Mouse (Mus musculus): Measurements from ENCODE around the gene Crlf3. TPM values are rescaled to one million over a fixed set of nuclear protein-coding genes. Genes with fewer than 3 reads are reported as not detected.

Gene Crlf3
- polyA plus RNA-seq, 1 experiment = 20.7 TPM

- Histone ChIP-seq H3K27ac (ENCODE audit: insufficient read depth, low read length) (no peak overlapping the region), H3K4me3 (ENCODE audit: insufficient read depth, low read length) (no peak overlapping the region), H3K4me1 (ENCODE audit: control insufficient read depth, insufficient read depth, low read length) (peaks cover 8% of the 10 kb centered on the region; the same call in 1 of the 2 replicates)
- TF ChIP-seq CTCF (IDR thresholded peaks at IDR 0.05; ENCODE audit: borderline replicate concordance, insufficient read depth, low read length) (peak; percentile 76), POLR2A (IDR thresholded peaks at IDR 0.05; ENCODE audit: low read depth, low read length) (no peak)
Measured at GRCm38 (mm10) chr11:80086844-80087243, 6.1 kb upstream of the Crlf3 start.

- H3K4me3 ChIP-seq (ENCODE audit: insufficient read depth, low read length) = no peak overlapping the region
- peaks cover 10% of the 10 kb centered on the region; the same call in 1 of the 2 replicates for H3K4me1 ChIP-seq (ENCODE audit: control insufficient read depth, insufficient read depth, low read length)
- no peak for TF ChIP-seq CTCF (IDR thresholded peaks at IDR 0.05; ENCODE audit: borderline replicate concordance, insufficient read depth, low read length)
- TF ChIP-seq POLR2A (IDR thresholded peaks at IDR 0.05; ENCODE audit: low read depth, low read length) = no peak
- H3K27ac ChIP-seq (ENCODE audit: insufficient read depth, low read length) = no peak overlapping the region
Measured at GRCm38 (mm10) chr11:80085356-80086055, 4.7 kb upstream of the Crlf3 start.

- H3K4me1 ChIP-seq (ENCODE audit: control insufficient read depth, insufficient read depth, low read length) = peaks cover 17% of the 10 kb centered on the region
- no peak for TF ChIP-seq POLR2A (IDR thresholded peaks at IDR 0.05; ENCODE audit: low read depth, low read length)
- TF ChIP-seq CTCF (IDR thresholded peaks at IDR 0.05; ENCODE audit: borderline replicate concordance, insufficient read depth, low read length) = no peak
- no peak overlapping the region for H3K27ac ChIP-seq (ENCODE audit: insufficient read depth, low read length)
- no peak overlapping the region for H3K4me3 ChIP-seq (ENCODE audit: insufficient read depth, low read length)
Measured at GRCm38 (mm10) chr11:80081786-80082319, 1.1 kb upstream of the Crlf3 start.

- Histone ChIP-seq H3K4me1 (ENCODE audit: control insufficient read depth, insufficient read depth, low read length) (peaks cover 12% of the 10 kb centered on the region), H3K4me3 (ENCODE audit: insufficient read depth, low read length) (peak overlapping the region; percentile 98), H3K27ac (ENCODE audit: insufficient read depth, low read length) (peak overlapping the region; percentile 19; the same call in 1 of the 2 replicates)
- TF ChIP-seq CTCF (IDR thresholded peaks at IDR 0.05; ENCODE audit: borderline replicate concordance, insufficient read depth, low read length) = no peak
- no peak for TF ChIP-seq POLR2A (IDR thresholded peaks at IDR 0.05; ENCODE audit: low read depth, low read length)
Measured at GRCm38 (mm10) chr11:80080381-80080825, 388 bp downstream of the Crlf3 start.

GRCm38 (mm10) chr11:80079751-80080150 is 1.0 kb downstream of the Crlf3 start:
- no peak overlapping the region for H3K27ac ChIP-seq (ENCODE audit: insufficient read depth, low read length)
- H3K4me1 ChIP-seq (ENCODE audit: control insufficient read depth, insufficient read depth, low read length) = peaks cover 9% of the 10 kb centered on the region; the same call in 1 of the 2 replicates
- peak overlapping the region; percentile 98 for H3K4me3 ChIP-seq (ENCODE audit: insufficient read depth, low read length)
- TF ChIP-seq POLR2A (IDR thresholded peaks at IDR 0.05; ENCODE audit: low read depth, low read length) = no peak
- TF ChIP-seq CTCF (IDR thresholded peaks at IDR 0.05; ENCODE audit: borderline replicate concordance, insufficient read depth, low read length) = no peak

- H3K4me1 ChIP-seq (ENCODE audit: control insufficient read depth, insufficient read depth, low read length) = peaks cover 9% of the 10 kb centered on the region; the same call in 1 of the 2 replicates
- no peak overlapping the region for H3K4me3 ChIP-seq (ENCODE audit: insufficient read depth, low read length)
- H3K27ac ChIP-seq (ENCODE audit: insufficient read depth, low read length) = peak overlapping the region; percentile 70
- TF ChIP-seq POLR2A (IDR thresholded peaks at IDR 0.05; ENCODE audit: low read depth, low read length) = no peak
- TF ChIP-seq CTCF (IDR thresholded peaks at IDR 0.05; ENCODE audit: borderline replicate concordance, insufficient read depth, low read length) = no peak
Measured at GRCm38 (mm10) chr11:80078831-80079230, 2.0 kb downstream of the Crlf3 start.

GRCm38 (mm10) chr11:80077784-80078545 is 2.8 kb downstream of the Crlf3 start:
- Histone ChIP-seq H3K27ac (ENCODE audit: insufficient read depth, low read length) (peak overlapping the region; percentile 70; the same call in 1 of the 2 replicates), H3K4me1 (ENCODE audit: control insufficient read depth, insufficient read depth, low read length) (peaks cover 9% of the 10 kb centered on the region; the same call in 1 of the 2 replicates), H3K4me3 (ENCODE audit: insufficient read depth, low read length) (no peak overlapping the region)
- no peak for TF ChIP-seq CTCF (IDR thresholded peaks at IDR 0.05; ENCODE audit: borderline replicate concordance, insufficient read depth, low read length)
- no peak for TF ChIP-seq POLR2A (IDR thresholded peaks at IDR 0.05; ENCODE audit: low read depth, low read length)

GRCm38 (mm10) chr11:80075608-80076277 is 5.0 kb downstream of the Crlf3 start:
- Histone ChIP-seq H3K4me3 (ENCODE audit: insufficient read depth, low read length) (no peak overlapping the region), H3K27ac (ENCODE audit: insufficient read depth, low read length) (no peak overlapping the region), H3K4me1 (ENCODE audit: control insufficient read depth, insufficient read depth, low read length) (peaks cover 7% of the 10 kb centered on the region; the same call in 1 of the 2 replicates)
- no peak for TF ChIP-seq POLR2A (IDR thresholded peaks at IDR 0.05; ENCODE audit: low read depth, low read length)

- no peak for TF ChIP-seq CTCF (IDR thresholded peaks at IDR 0.05; ENCODE audit: borderline replicate concordance, insufficient read depth, low read length)
- no peak for TF ChIP-seq POLR2A (IDR thresholded peaks at IDR 0.05; ENCODE audit: low read depth, low read length)
- Histone ChIP-seq H3K4me1 (ENCODE audit: control insufficient read depth, insufficient read depth, low read length) (no peaks in the 10 kb centered on the region), H3K27ac (ENCODE audit: insufficient read depth, low read length) (no peak overlapping the region), H3K4me3 (ENCODE audit: insufficient read depth, low read length) (no peak overlapping the region)
Measured at GRCm38 (mm10) chr11:80072365-80072764, 8.4 kb downstream of the Crlf3 start.

Data from embryonic fibroblast, embryonic 13.5 days (primary cell).